Mouse (Mus musculus) megakaryocyte, embryonic 14.5 days (primary cell): Measurements from ENCODE around the gene Srsf2.

ENCODE experiments used
- FLI1 ChIP-seq: IDR thresholded peaks from 2 replicates; pipeline ENCODE4 v1.6.1; 2012; ENCODE audit warnings: low read length, inconsistent platforms, mixed read lengths
- GATA1 ChIP-seq: IDR thresholded peaks from 3 replicates; pipeline ENCODE4 v1.6.1; 2012; ENCODE audit warnings: mixed read lengths, low read length, inconsistent platforms, borderline replicate concordance

GRCm38 (mm10) chr11:116840748-116841147 lies 12.1 kb downstream of the Srsf2 start:
- no peak for TF ChIP-seq GATA1
- TF ChIP-seq FLI1: no peak
